Mouse (Mus musculus): Measurements from ENCODE around the gene Opa1. TPM values are rescaled to one million over a fixed set of nuclear protein-coding genes. Genes with fewer than 3 reads are reported as not detected.
A peak's percentile ranks its signal among the peaks of the same experiment; 100 is the strongest.

Gene Opa1
- polyA plus RNA-seq, 1 experiment from 2014 or later: 45.4 TPM

DNA sequence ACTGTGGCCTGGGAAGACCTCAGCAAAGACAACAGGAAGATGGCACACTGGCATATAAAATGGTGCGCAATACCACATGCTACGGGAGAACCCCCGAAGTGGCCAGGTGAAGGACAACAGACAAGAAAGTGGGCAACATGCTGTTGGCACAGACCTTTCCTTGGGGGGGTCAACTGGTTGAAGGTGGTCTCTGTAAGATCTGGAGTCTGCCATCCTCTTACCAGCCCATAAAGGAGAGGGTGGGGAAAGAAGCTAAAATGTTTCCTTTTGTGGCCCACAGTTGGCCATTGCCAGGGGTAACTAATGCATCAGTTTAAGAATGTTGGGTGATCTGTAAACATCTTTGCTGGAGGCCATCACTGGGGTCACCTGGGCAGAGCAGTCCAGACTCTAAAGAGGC lies 91.7 kb downstream of the Opa1 start:
- H3K27me3 ChIP-seq (ENCODE audit: control insufficient read depth, insufficient read depth, low read length): no peaks in the 10 kb centered on the region
- ATAC-seq (ENCODE audit: insufficient number of reproducible peaks, low FRiP score, low TSS enrichment, low read depth) (no peak), DNase-seq (ENCODE audit: low spot score) (no peak)
- no peak overlapping the region for H3K9ac ChIP-seq (ENCODE audit: low read length)
- no peaks in the 10 kb centered on the region for H3K9me3 ChIP-seq (ENCODE audit: control insufficient read depth, low read length)
- H3K4me1 ChIP-seq (ENCODE audit: control insufficient read depth, insufficient read depth, low read length): 0 out of 2 replicates have a peak, but pooled peaks cover 7% of the 10 kb centered on the region
- 97% methylated on average over 3 of the region's 3 CpGs for WGBS
- no peak overlapping the region for H3K4me2 ChIP-seq (ENCODE audit: low read depth, severe bottlenecking)
- H3K27ac ChIP-seq (replicated peaks; ENCODE audit: low read depth, low read length): no peak overlapping the region
- H3K4me3 ChIP-seq (ENCODE audit: low read depth, low read length): no peak overlapping the region
- no peaks in the 10 kb centered on the region for H3K36me3 ChIP-seq (ENCODE audit: control insufficient read depth, insufficient read depth, low read length)

DNA sequence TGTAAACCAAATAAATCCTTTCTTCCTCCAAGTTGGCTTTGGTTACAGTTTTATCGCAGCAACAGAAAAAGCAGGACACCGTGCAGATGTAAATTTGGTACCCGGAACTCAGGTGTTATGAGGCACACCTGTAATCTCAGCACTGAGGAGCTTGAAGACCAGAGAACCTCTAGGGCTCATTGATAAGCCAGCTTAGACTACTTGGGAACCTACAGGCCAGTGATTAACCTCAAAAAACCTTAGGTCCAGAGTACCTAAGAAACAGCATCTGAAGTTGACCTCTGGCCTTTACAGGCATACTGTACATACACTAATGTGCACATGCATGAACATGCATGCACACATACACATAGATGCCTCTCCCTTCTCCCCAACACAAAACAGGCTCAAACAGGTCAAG lies 94.1 kb downstream of the Opa1 start:
- no peak overlapping the region for H3K9ac ChIP-seq (ENCODE audit: low read length)
- H3K4me3 ChIP-seq (ENCODE audit: low read depth, low read length): no peak overlapping the region
- no peaks in the 10 kb centered on the region for H3K36me3 ChIP-seq (ENCODE audit: control insufficient read depth, insufficient read depth, low read length)
- no peaks in the 10 kb centered on the region for H3K4me1 ChIP-seq (ENCODE audit: control insufficient read depth, insufficient read depth, low read length)
- 96% methylated on average over 3 of the region's 3 CpGs for WGBS
- no peaks in the 10 kb centered on the region for H3K9me3 ChIP-seq (ENCODE audit: control insufficient read depth, low read length)
- no peak overlapping the region for H3K4me2 ChIP-seq (ENCODE audit: low read depth, severe bottlenecking)
- H3K27ac ChIP-seq (replicated peaks; ENCODE audit: low read depth, low read length): no peak overlapping the region
- H3K27me3 ChIP-seq (ENCODE audit: control insufficient read depth, insufficient read depth, low read length): no peaks in the 10 kb centered on the region
- ATAC-seq (ENCODE audit: insufficient number of reproducible peaks, low FRiP score, low TSS enrichment, low read depth) (no peak), DNase-seq (ENCODE audit: low spot score) (no peak)

DNA sequence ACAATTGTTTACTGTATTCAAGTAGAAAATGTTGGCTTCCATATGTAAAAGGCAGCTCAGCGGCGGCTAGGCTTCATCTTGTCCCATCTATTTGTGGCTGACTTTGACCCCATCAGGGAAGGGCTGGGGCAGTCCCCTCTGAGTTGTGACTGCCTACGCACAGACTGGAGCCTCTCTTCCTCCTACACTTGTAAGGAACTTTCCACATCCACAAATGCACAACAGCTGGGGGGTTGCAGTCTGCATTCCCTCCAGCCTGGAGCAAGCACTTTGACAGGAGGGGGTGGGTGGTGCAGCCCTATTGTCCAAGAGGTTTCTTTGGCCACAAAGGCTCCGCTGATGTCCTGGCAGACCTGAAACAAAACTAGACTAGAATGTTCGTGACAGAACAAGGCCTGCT lies 100.5 kb downstream of the Opa1 start:
- Histone ChIP-seq H3K9me3 (ENCODE audit: control insufficient read depth, low read length) (no peaks in the 10 kb centered on the region), H3K36me3 (ENCODE audit: control insufficient read depth, insufficient read depth, low read length) (no peaks in the 10 kb centered on the region), H3K27ac (replicated peaks; ENCODE audit: low read depth, low read length) (no peak overlapping the region), H3K4me3 (ENCODE audit: low read depth, low read length) (no peak overlapping the region), H3K27me3 (ENCODE audit: control insufficient read depth, insufficient read depth, low read length) (no peaks in the 10 kb centered on the region), H3K9ac (ENCODE audit: low read length) (no peak overlapping the region), H3K4me1 (ENCODE audit: control insufficient read depth, insufficient read depth, low read length) (peaks cover 13% of the 10 kb centered on the region), H3K4me2 (ENCODE audit: low read depth, severe bottlenecking) (no peak overlapping the region)
- ATAC-seq (ENCODE audit: insufficient number of reproducible peaks, low FRiP score, low TSS enrichment, low read depth) (no peak), DNase-seq (ENCODE audit: low spot score) (no peak)
- 79% methylated on average over 5 of the region's 5 CpGs for WGBS

DNA sequence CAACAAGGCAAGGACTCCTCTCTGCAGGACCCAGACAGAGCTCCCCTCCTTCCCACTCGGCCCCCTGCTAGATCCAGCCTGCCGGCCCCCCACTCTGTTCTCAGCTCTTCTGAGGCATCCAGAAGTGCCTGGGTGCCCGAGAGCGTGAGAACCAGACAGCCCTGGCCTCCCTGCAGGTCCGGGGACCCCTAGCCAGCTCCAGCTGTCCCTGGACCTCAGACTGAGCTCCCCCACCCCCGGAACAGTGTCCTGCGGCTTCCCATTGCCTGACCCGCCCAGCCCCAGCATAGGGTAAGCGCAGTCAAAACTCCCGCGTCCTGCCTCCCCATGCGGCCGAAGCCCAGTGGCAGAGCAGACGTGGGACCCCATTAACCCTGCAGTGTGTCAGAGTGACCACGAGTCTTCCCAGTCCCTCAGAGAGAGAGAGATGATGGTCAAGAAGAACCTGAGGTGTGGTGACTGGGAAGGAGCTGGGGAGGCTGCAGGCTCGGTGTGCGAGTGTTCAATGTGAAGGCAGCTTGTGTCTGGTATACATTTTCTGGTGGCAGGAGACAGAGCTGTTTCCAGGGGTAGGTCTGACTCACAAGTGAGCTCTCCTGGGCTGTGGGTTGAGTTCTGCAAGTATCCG lies 101.5 kb downstream of the Opa1 start:
- 62% methylated on average over 18 of the region's 18 CpGs for WGBS
- Histone ChIP-seq H3K9me3 (ENCODE audit: control insufficient read depth, low read length) (no peaks in the 10 kb centered on the region), H3K27me3 (ENCODE audit: control insufficient read depth, insufficient read depth, low read length) (no peaks in the 10 kb centered on the region), H3K9ac (ENCODE audit: low read length) (no peak overlapping the region), H3K27ac (replicated peaks; ENCODE audit: low read depth, low read length) (no peak overlapping the region), H3K4me2 (ENCODE audit: low read depth, severe bottlenecking) (no peak overlapping the region), H3K4me3 (ENCODE audit: low read depth, low read length) (no peak overlapping the region), H3K36me3 (ENCODE audit: control insufficient read depth, insufficient read depth, low read length) (no peaks in the 10 kb centered on the region), H3K4me1 (ENCODE audit: control insufficient read depth, insufficient read depth, low read length) (peaks cover 13% of the 10 kb centered on the region)
- no peak for DNase-seq (ENCODE audit: low spot score)
- no peak for ATAC-seq (ENCODE audit: insufficient number of reproducible peaks, low FRiP score, low TSS enrichment, low read depth)

DNA sequence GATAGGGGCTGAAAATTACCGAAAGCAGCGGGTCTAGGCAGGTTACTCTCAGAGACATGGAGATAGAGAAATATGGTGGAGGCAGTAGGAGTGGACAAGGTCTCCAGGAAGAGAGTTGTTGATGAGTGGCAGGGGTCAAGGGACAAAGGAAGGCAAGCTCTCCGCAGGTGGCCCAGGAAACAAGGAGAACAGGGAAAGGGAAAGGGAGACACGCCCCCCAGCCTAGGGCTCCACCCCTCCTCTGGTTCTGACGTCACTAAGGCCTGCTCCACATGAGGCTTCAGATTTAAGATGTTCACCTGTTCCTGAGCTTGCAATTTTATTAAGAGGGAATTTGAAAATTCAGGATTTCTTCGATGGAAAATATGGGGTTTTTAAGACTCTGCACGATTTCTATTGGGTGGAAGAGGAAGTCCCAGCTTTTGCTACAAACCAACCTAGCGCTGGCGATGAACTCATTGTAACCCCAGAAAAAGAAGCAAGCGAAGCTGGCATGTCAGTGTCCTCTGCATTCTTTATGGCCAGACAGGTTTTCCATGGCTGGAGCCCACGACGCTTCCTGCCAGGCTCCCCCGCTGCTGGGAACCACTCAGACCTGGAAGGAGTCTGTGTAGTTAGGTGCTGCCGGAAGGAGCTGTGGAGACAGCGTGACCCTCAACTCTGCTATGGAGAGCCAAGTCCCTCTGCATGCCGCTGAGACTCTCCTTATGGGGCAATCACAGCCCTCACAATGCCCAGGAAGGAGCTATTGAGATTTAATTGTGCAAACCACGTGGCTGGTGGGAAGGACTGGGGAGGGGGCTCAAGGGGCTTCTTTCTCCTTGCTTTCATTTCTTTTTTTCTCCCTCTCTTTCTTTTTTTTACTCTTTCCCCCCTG lies 103.7 kb downstream of the Opa1 start:
- DNase-seq (ENCODE audit: low spot score): no peak
- H3K4me2 ChIP-seq (ENCODE audit: low read depth, severe bottlenecking): no peak overlapping the region
- no peak overlapping the region; the same call in 1 of the 2 replicates for H3K9ac ChIP-seq (ENCODE audit: low read length)
- no peaks in the 10 kb centered on the region for H3K36me3 ChIP-seq (ENCODE audit: control insufficient read depth, insufficient read depth, low read length)
- H3K4me1 ChIP-seq (ENCODE audit: control insufficient read depth, insufficient read depth, low read length): peaks cover 13% of the 10 kb centered on the region
- WGBS: 33% methylated on average over 17 of the region's 17 CpGs
- no peak for ATAC-seq (ENCODE audit: insufficient number of reproducible peaks, low FRiP score, low TSS enrichment, low read depth)
- H3K4me3 ChIP-seq (ENCODE audit: low read depth, low read length): no peak overlapping the region
- H3K27ac ChIP-seq (replicated peaks; ENCODE audit: low read depth, low read length): no peak overlapping the region
- H3K9me3 ChIP-seq (ENCODE audit: control insufficient read depth, low read length): no peaks in the 10 kb centered on the region
- H3K27me3 ChIP-seq (ENCODE audit: control insufficient read depth, insufficient read depth, low read length): no peaks in the 10 kb centered on the region

DNA sequence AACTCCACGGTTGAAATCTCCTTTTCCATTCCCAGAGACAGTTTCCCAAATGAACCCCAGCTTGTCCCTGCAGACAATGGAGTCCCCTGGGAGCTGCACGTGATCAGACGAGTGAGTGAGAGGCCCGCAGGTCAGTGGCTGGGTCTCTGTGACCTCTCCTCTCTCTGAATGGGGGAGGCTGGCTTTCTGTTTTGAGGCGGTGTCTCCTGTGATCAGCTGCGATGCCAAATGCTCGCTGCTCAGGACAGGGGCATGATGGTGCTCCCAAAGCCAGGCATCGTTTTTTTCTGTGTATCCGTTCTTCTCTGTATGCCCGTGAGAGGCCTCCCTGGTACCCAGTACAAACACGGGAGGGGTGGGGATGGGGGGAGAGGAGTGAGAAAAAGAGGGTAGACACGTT lies 104.4 kb downstream of the Opa1 start:
- peak; percentile 48 for DNase-seq (ENCODE audit: low spot score)
- Histone ChIP-seq H3K36me3 (ENCODE audit: control insufficient read depth, insufficient read depth, low read length) (no peaks in the 10 kb centered on the region), H3K27ac (replicated peaks; ENCODE audit: low read depth, low read length) (no peak overlapping the region; the same call in 1 of the 2 replicates), H3K4me2 (ENCODE audit: low read depth, severe bottlenecking) (no peak overlapping the region), H3K9ac (ENCODE audit: low read length) (no peak overlapping the region; the same call in 1 of the 2 replicates), H3K9me3 (ENCODE audit: control insufficient read depth, low read length) (no peaks in the 10 kb centered on the region), H3K4me1 (ENCODE audit: control insufficient read depth, insufficient read depth, low read length) (peaks cover 16% of the 10 kb centered on the region), H3K27me3 (ENCODE audit: control insufficient read depth, insufficient read depth, low read length) (no peaks in the 10 kb centered on the region), H3K4me3 (ENCODE audit: low read depth, low read length) (no peak overlapping the region)
- ATAC-seq (ENCODE audit: insufficient number of reproducible peaks, low FRiP score, low TSS enrichment, low read depth): no peak
- WGBS: 16% methylated on average over 12 of the region's 12 CpGs

DNA sequence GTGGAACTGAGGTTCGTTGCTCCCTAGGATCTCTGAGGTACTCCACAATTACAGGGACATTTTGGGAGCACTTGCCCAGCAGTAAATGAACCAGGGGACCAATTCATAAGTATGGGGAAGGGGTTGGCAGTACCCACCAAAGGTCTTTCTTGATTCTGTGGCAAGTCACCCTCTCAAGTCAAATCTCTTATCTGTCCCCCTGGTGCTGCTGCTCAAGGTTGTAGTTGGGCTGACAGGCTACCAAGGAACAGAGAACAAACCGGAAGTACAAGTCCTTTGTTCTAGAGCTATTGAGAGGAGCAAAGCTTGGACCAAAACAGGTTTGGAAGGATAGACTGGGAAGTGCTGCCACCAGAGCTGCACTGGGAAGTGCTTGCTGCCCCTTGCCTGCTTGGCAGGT lies 105.0 kb downstream of the Opa1 start:
- no peaks in the 10 kb centered on the region for H3K9me3 ChIP-seq (ENCODE audit: control insufficient read depth, low read length)
- H3K27me3 ChIP-seq (ENCODE audit: control insufficient read depth, insufficient read depth, low read length): no peaks in the 10 kb centered on the region
- no peak for ATAC-seq (ENCODE audit: insufficient number of reproducible peaks, low FRiP score, low TSS enrichment, low read depth)
- H3K36me3 ChIP-seq (ENCODE audit: control insufficient read depth, insufficient read depth, low read length): no peaks in the 10 kb centered on the region
- no peak overlapping the region for H3K27ac ChIP-seq (replicated peaks; ENCODE audit: low read depth, low read length)
- no peak overlapping the region for H3K9ac ChIP-seq (ENCODE audit: low read length)
- no peak overlapping the region for H3K4me3 ChIP-seq (ENCODE audit: low read depth, low read length)
- H3K4me2 ChIP-seq (ENCODE audit: low read depth, severe bottlenecking): no peak overlapping the region
- WGBS: 72% methylated on average over 2 of the region's 2 CpGs
- no peak for DNase-seq (ENCODE audit: low spot score)
- H3K4me1 ChIP-seq (ENCODE audit: control insufficient read depth, insufficient read depth, low read length): peaks cover 16% of the 10 kb centered on the region

DNA sequence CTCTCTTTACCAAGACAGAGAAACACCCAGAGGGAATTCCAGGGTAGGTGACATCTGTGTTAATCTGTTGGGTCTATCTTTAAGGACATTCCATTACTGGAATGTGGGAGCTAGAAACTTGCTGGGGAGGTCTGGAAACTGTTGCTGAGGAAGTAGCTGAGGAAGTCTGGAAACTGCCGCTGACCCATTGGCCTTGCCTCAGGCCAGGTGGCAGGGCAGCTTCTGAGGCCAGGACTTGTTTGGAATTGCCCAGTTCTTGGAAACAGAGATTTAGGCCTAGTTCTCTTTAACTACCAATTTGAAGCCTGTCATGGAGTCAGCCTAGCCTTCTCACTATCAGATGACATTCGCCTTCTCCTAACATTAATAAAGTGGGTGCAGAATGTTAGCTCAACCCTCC lies 105.5 kb downstream of the Opa1 start:
- no peak overlapping the region for H3K4me3 ChIP-seq (ENCODE audit: low read depth, low read length)
- no peak overlapping the region for H3K27ac ChIP-seq (replicated peaks; ENCODE audit: low read depth, low read length)
- no peaks in the 10 kb centered on the region for H3K9me3 ChIP-seq (ENCODE audit: control insufficient read depth, low read length)
- no peak for DNase-seq (ENCODE audit: low spot score)
- H3K4me2 ChIP-seq (ENCODE audit: low read depth, severe bottlenecking): no peak overlapping the region
- H3K27me3 ChIP-seq (ENCODE audit: control insufficient read depth, insufficient read depth, low read length): no peaks in the 10 kb centered on the region
- H3K36me3 ChIP-seq (ENCODE audit: control insufficient read depth, insufficient read depth, low read length): no peaks in the 10 kb centered on the region
- ATAC-seq (ENCODE audit: insufficient number of reproducible peaks, low FRiP score, low TSS enrichment, low read depth): no peak
- H3K9ac ChIP-seq (ENCODE audit: low read length): no peak overlapping the region
- 85% methylated on average over 2 of the region's 2 CpGs for WGBS
- H3K4me1 ChIP-seq (ENCODE audit: control insufficient read depth, insufficient read depth, low read length): peaks cover 16% of the 10 kb centered on the region
